Mouse (Mus musculus): ENCODE data around the gene Wnt8b. TPM values are rescaled to one million over a fixed set of nuclear protein-coding genes. Genes with fewer than 3 reads are reported as not detected.

Gene Wnt8b
- total and polyA plus RNA-seq, 3 experiments, result 0.07 TPM; not detected in 2

- no peak for TF ChIP-seq POLR2AphosphoS2 (IDR thresholded peaks at IDR 0.05; ENCODE audit: low read depth, low read length)
- TF ChIP-seq GABPA (IDR thresholded peaks at IDR 0.05; ENCODE audit: insufficient replicate concordance, low read depth, low read length), result no peak
- no peak for TF ChIP-seq ZKSCAN1 (IDR thresholded peaks at IDR 0.05; ENCODE audit: borderline replicate concordance, low read depth, low read length)
- TF ChIP-seq BHLHE40 (IDR thresholded peaks at IDR 0.05; ENCODE audit: low read depth, low read length), result peak; percentile 68
- TF ChIP-seq E2F4 (IDR thresholded peaks at IDR 0.05; ENCODE audit: insufficient replicate concordance, low read depth, low read length), result no peak
- TF ChIP-seq SMC3 (IDR thresholded peaks at IDR 0.05; ENCODE audit: low read depth, low read length), result no peak
- TF ChIP-seq SIN3A (IDR thresholded peaks at IDR 0.05; ENCODE audit: low read length), result peak; percentile 54; the same call in 1 of the 2 replicates
- no peak for TF ChIP-seq RAD21 (IDR thresholded peaks at IDR 0.05; ENCODE audit: low read depth, low read length)
- TF ChIP-seq USF1 (IDR thresholded peaks at IDR 0.05; ENCODE audit: low read depth, low read length), result no peak
These were observed 38.4 kb upstream of the Wnt8b start (continued) for GRCm38 (mm10) chr19:44454862-44455261.

GRCm38 (mm10) chr19:44455356-44455755, 37.9 kb upstream of the Wnt8b start:
- dilution Hi-C loops (cut with MboI; ENCODE audit: extremely low pct_ligation_motif_present, extremely low pct_unique_long_range_greater_than_20kb, low sequenced_read_pairs) (no loop called here), in situ Hi-C loops (cut with MboI; ENCODE audit: low pct_ligation_motif_present, low pct_unique_long_range_greater_than_20kb, low sequenced_read_pairs) (no loop called here)
- Histone ChIP-seq H3K27me3 (replicated peaks) (peaks cover 2% of the 10 kb centered on the region), H3K4me2 (ENCODE audit: insufficient read depth, low read depth, poor library complexity, severe bottlenecking) (no peak overlapping the region), H3K9ac (ENCODE audit: insufficient read depth, low read depth) (no peak overlapping the region), H3K4me3 (replicated peaks in 1 of 3; ENCODE audit: low read depth in 2 of 3, low read length in 2 of 3, poor library complexity in 1 of 3) (no peak overlapping the region), H3K27ac (ENCODE audit: insufficient read depth, low read depth) (no peak overlapping the region), H3K79me2 (replicated peaks; ENCODE audit: control insufficient read depth, extremely low read depth, insufficient read depth, poor library complexity, severe bottlenecking) (no peaks in the 10 kb centered on the region), H3K9me3 (replicated peaks; ENCODE audit: low read length) (no peaks in the 10 kb centered on the region), H3K36me3 (replicated peaks in 1 of 2; ENCODE audit: control insufficient read depth in 1 of 2, insufficient read depth in 1 of 2, low read length in 1 of 2) (no peaks in the 10 kb centered on the region), H3K4me1 (ENCODE audit: control insufficient read depth in 1 of 2, insufficient read depth in 2 of 2) (peaks cover 25 to 42% of the 10 kb centered on the region in 2 experiments)
- DNase-seq (ENCODE audit: extremely low read depth), result no peak
- no peak for TF ChIP-seq RAD21 (IDR thresholded peaks at IDR 0.05; ENCODE audit: low read depth, low read length)
- no peak for TF ChIP-seq GABPA (IDR thresholded peaks at IDR 0.05; ENCODE audit: insufficient replicate concordance, low read depth, low read length)
- no peak for TF ChIP-seq IRF4 (IDR thresholded peaks at IDR 0.05; ENCODE audit: low read depth, low read length)
- TF ChIP-seq USF1 (IDR thresholded peaks at IDR 0.05; ENCODE audit: low read depth, low read length), result no peak
- TF ChIP-seq MEF2A (IDR thresholded peaks at IDR 0.05; ENCODE audit: borderline replicate concordance, low read depth, low read length), result no peak
- TF ChIP-seq E2F4 (IDR thresholded peaks at IDR 0.05; ENCODE audit: insufficient replicate concordance, low read depth, low read length), result no peak
- TF ChIP-seq HCFC1 (IDR thresholded peaks at IDR 0.05; ENCODE audit: low read depth, low read length), result no peak

GRCm38 (mm10) chr19:44457359-44458055, 35.8 kb upstream of the Wnt8b start:
- peaks cover 2% of the 10 kb centered on the region for H3K27me3 ChIP-seq (replicated peaks)
- dilution Hi-C loops (cut with MboI; ENCODE audit: extremely low pct_ligation_motif_present, extremely low pct_unique_long_range_greater_than_20kb, low sequenced_read_pairs), result no loop called here

More at GRCm38 (mm10) chr19:44457359-44458055, 35.8 kb upstream of the Wnt8b start:
- in situ Hi-C loops (cut with MboI; ENCODE audit: low pct_ligation_motif_present, low pct_unique_long_range_greater_than_20kb, low sequenced_read_pairs), result no loop called here
- H3K4me2 ChIP-seq (ENCODE audit: insufficient read depth, low read depth, poor library complexity, severe bottlenecking), result peak overlapping the region; percentile 26
- no peak overlapping the region for H3K9ac ChIP-seq (ENCODE audit: insufficient read depth, low read depth)
- no peak for TF ChIP-seq GABPA (IDR thresholded peaks at IDR 0.05; ENCODE audit: insufficient replicate concordance, low read depth, low read length)
- TF ChIP-seq USF1 (IDR thresholded peaks at IDR 0.05; ENCODE audit: low read depth, low read length), result no peak
- TF ChIP-seq EP300 (IDR thresholded peaks at IDR 0.05; ENCODE audit: low read length), result peak; percentile 32; the same call in 1 of the 2 replicates
- TF ChIP-seq POLR2AphosphoS2 (IDR thresholded peaks at IDR 0.05; ENCODE audit: low read depth, low read length), result no peak
- TF ChIP-seq ELF1 (IDR thresholded peaks at IDR 0.05; ENCODE audit: low read depth, low read length), result no peak
- 0 out of 2 replicates have a peak, but pooled peaks have one; percentile 32 for TF ChIP-seq MAZ (IDR thresholded peaks at IDR 0.05; ENCODE audit: low read depth, low read length)
- TF ChIP-seq POLR2A (IDR thresholded peaks at IDR 0.05; ENCODE audit: low read depth, low read length), result no peak
- peak; percentile 71 for TF ChIP-seq ZNF384 (IDR thresholded peaks at IDR 0.05; ENCODE audit: low read depth, low read length)
- 0 out of 2 replicates have a peak, but pooled peaks have one; percentile 43 for TF ChIP-seq IRF4 (IDR thresholded peaks at IDR 0.05; ENCODE audit: low read depth, low read length)
- peak; percentile 62 for TF ChIP-seq TCF12 (IDR thresholded peaks at IDR 0.05; ENCODE audit: low read depth, low read length)
- TF ChIP-seq E2F4 (IDR thresholded peaks at IDR 0.05; ENCODE audit: insufficient replicate concordance, low read depth, low read length), result no peak
- H3K79me2 ChIP-seq (replicated peaks; ENCODE audit: control insufficient read depth, extremely low read depth, insufficient read depth, poor library complexity, severe bottlenecking), result no peaks in the 10 kb centered on the region
- peak; percentile 70 for DNase-seq (ENCODE audit: extremely low read depth)
- H3K9me3 ChIP-seq (replicated peaks; ENCODE audit: low read length), result no peaks in the 10 kb centered on the region
- H3K36me3 ChIP-seq (replicated peaks in 1 of 2; ENCODE audit: control insufficient read depth in 1 of 2, insufficient read depth in 1 of 2, low read length in 1 of 2), result no peaks in the 10 kb centered on the region
- no peak overlapping the region for H3K27ac ChIP-seq (ENCODE audit: insufficient read depth, low read depth)
- peaks cover 29 to 53% of the 10 kb centered on the region in 2 experiments for H3K4me1 ChIP-seq (ENCODE audit: control insufficient read depth in 1 of 2, insufficient read depth in 2 of 2)
- no peak overlapping the region for H3K4me3 ChIP-seq (replicated peaks in 1 of 3; ENCODE audit: low read depth in 2 of 3, low read length in 2 of 3, poor library complexity in 1 of 3)

All from CH12.LX (cell line).